Mouse (Mus musculus) limb, embryonic 10.5 days (tissue): ENCODE results near the gene Bicra. TPM values are rescaled to one million over a fixed set of nuclear protein-coding genes. Genes with fewer than 3 reads are reported as not detected.

ENCODE experiments used
- DNase-seq: peaks from one replicate; pipeline ENCODE4 v3.0.0-alpha.2; 2017; ENCODE audit warnings: low spot score
- H3K27ac ChIP-seq: fragments of 300-500 bp; sonication (generic); 2 replicates; pipeline ENCODE4 v1.5.1; 2016; ENCODE audit warnings: mild to moderate bottlenecking
- H3K27me3 ChIP-seq: fragments of 300-500 bp; sonication (generic); 2 replicates; pipeline ENCODE4 v1.6.1; 2016; ENCODE audit warnings: low read depth, mild to moderate bottlenecking; ENCODE audit not compliant: poor library complexity, severe bottlenecking
- H3K36me3 ChIP-seq: fragments of 300-500 bp; sonication (generic); 2 replicates; pipeline ENCODE4 v1.6.1; 2016; ENCODE audit warnings: mild to moderate bottlenecking, moderate library complexity
- H3K4me1 ChIP-seq: fragments of 300-500 bp; sonication (generic); 2 replicates; pipeline ENCODE4 v1.6.1; 2016
- H3K4me3 ChIP-seq: fragments of 300-500 bp; sonication (generic); 2 replicates; pipeline ENCODE4 v1.5.1; 2016; ENCODE audit warnings: mild to moderate bottlenecking, moderate library complexity
- H3K9me3 ChIP-seq: fragments of 300-500 bp; sonication (generic); replicated peaks from 2 replicates; pipeline ENCODE4 v1.6.1; 2016; ENCODE audit warnings: mild to moderate bottlenecking
- WGBS: fragments of 180-500 bp; shearing (Covaris S2); methylation state at CpG from one replicate; pipeline ENCODE4 v1.1.7; 2016; 5-methylcytosine and 5-hydroxymethylcytosine counted together
- polyA plus RNA-seq: library from polyadenylated mRNA; unstranded; fragments of >200 nt; fragmentation: Nextera tagmentation; extraction: Ambion mirVana; gene quantifications from 2 replicates; pipeline ENCODE4 v1.2.1, GENCODE M21; 2016

The Bicra gene
- polyA plus RNA-seq, 1 experiment from 2014 or later, result 10.8 TPM

DNA sequence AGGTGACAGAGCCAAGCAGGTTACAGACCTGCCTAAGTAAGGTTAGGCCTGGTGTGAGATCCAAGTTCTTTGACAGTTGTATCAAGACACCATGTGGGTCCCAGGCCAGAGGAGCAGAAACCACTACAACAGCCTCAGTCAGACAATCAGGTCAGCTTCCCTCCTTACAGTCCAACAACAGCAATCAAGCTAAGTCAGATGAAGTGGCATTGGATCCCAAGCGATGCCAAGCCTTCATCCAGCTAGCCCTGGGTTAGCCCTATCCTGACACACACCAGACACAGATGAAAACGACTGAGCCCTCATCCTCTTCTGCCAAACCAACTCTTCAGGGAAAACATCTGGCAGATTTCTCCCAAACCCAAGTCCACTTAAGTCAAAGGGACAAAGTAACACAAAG lies 2.2 kb downstream of the Bicra start:
- Histone ChIP-seq H3K36me3 (peaks cover 16% of the 10 kb centered on the region), H3K4me3 (peak overlapping the region; percentile 81), H3K27me3 (no peaks in the 10 kb centered on the region), H3K4me1 (peaks cover 49% of the 10 kb centered on the region), H3K27ac (peak overlapping the region; percentile 93), H3K9me3 (no peaks in the 10 kb centered on the region)
- no peak for DNase-seq
- 41% methylated on average over 2 of the region's 2 CpGs for WGBS

DNA sequence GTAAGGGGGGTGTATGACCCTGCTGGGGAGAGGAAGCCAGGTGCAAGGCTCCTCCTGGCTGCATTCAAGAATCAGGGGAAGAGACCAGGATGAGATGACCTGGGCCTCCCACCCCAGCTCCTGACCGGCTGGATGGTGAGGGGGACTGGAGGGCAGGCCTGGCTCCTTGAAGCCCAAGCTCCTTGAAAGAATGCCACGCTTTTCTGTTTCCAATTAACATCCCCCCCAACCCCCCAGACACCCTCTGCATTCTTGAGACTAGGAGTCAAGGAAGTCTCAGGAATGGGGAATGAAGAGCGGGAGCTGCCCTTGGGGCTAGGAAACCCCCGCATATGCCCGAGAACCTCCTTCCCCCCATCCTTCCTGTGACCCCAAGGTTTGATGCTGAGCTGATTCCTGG lies 3.2 kb downstream of the Bicra start:
- peak; percentile 72 for DNase-seq
- WGBS, result 7% methylated on average over 5 of the region's 5 CpGs
- peaks cover 42% of the 10 kb centered on the region for H3K4me1 ChIP-seq

DNA sequence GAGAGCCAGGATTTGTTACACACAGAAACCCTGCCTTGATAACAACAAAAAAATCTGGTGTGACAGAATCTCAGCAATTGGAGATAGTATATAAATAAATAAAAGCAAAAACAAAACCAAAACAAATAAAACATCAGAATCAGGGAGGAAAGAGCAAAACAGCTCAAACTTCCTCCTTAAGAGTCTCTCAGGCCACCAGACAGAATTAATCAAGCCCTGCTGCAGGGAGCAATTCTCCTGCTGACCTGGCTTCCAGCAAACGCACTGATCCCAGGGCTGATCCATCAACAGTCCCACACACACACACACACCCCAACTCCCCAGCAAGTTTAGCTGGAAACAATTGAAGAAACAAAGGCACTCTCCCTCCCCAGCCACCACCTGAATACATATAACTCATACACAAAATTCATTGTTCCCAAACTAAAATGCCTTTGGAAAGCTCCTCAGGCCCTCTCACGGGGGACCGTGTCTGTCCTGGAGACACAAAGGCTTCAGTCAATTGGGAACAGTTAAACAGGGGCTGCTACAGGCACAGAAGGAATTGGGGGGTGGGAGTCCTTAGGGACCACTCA lies 3.8 kb downstream of the Bicra start:
- H3K36me3 ChIP-seq, result peaks cover 21% of the 10 kb centered on the region
- peak; percentile 57 for DNase-seq
- WGBS, result 30% methylated on average over 3 of the region's 3 CpGs
- peak overlapping the region; percentile 81 for H3K4me3 ChIP-seq
- no peaks in the 10 kb centered on the region for H3K27me3 ChIP-seq
- H3K4me1 ChIP-seq, result peaks cover 36% of the 10 kb centered on the region
- peak overlapping the region; percentile 93 for H3K27ac ChIP-seq
- H3K9me3 ChIP-seq, result no peaks in the 10 kb centered on the region

More for the DNA sequence above, 3.2 kb downstream of the Bicra start:
- peak overlapping the region; percentile 93 for H3K27ac ChIP-seq
- no peaks in the 10 kb centered on the region for H3K9me3 ChIP-seq
- peaks cover 16% of the 10 kb centered on the region for H3K36me3 ChIP-seq
- no peaks in the 10 kb centered on the region for H3K27me3 ChIP-seq
- peak overlapping the region; percentile 81 for H3K4me3 ChIP-seq

DNA sequence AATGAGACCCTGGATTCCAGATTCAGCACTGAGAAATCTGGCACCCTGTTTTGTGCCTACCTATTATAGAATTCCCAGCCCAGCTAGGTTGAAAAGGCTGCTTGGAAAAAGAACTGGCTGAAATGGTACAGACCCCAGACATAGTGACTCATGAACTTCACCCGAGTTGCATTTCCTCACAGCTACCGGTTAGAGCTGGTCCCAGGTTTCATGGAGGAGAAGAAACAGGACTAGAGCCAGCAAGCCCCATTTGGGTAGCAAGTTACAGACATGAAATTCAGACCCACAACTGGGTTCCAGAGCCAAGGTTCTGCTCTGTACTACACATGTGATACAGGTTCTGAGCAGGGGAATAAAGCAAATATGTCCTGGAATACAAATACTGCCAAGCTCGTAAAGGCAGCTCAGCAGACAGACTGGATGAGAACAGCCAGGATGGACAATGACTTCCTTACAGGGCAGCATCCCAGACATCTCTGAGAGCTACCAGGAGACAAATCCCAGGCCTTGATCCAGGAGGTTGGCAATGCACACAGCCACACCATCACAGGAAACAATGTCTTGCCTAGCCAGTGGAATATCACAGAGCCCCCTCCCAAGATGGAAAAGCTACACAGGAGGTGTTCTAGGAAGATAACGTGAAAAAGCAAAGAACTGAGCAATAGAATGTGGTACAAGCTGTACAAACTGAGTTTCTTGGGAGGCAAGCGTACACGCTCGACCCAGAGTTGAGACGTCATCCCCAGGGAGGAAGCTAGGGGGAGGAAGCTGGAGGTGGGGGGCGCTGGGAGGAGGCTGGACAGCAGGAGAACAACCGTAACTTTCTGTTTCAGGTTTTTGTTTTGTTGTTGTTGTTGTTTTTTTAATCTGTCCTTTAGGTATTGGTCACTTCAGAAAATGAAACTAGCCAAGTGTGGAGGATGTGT lies 4.6 kb downstream of the Bicra start:
- Histone ChIP-seq H3K4me3 (0 out of 2 replicates have a peak overlapping the region, but pooled peaks have one; percentile 81), H3K27ac (peak overlapping the region; percentile 93)

DNA sequence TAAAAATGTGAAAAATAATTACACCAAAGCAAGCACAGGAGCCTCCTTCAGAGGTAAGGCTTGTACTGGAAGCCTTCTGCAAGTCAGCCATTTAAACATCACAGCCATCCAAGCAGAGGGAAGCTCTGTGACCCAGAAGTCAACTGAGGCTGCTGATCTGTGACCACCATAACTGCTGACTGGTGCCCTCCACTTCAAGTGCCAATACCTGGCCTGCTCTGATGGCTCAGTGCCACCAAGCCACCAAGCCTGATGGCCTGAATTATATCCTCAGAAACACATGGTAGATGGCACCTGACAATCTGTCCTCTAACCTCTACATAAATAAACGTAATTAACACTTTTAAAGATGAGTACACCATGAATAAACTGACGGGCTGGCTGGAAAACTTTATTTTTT lies 6.5 kb downstream of the Bicra start:
- DNase-seq, result no peak
- no peak overlapping the region for H3K4me3 ChIP-seq
- WGBS, result 93% methylated on average over 2 of the region's 2 CpGs
- peaks cover 32% of the 10 kb centered on the region for H3K4me1 ChIP-seq
- H3K9me3 ChIP-seq, result no peaks in the 10 kb centered on the region
- peaks cover 21% of the 10 kb centered on the region for H3K36me3 ChIP-seq
- no peak overlapping the region for H3K27ac ChIP-seq
- no peaks in the 10 kb centered on the region for H3K27me3 ChIP-seq

More for the DNA sequence above, 4.6 kb downstream of the Bicra start:
- Histone ChIP-seq H3K36me3 (peaks cover 21% of the 10 kb centered on the region), H3K4me1 (peaks cover 33% of the 10 kb centered on the region), H3K9me3 (no peaks in the 10 kb centered on the region), H3K27me3 (no peaks in the 10 kb centered on the region)
- DNase-seq, result no peak
- WGBS, result 88% methylated on average over 10 of the region's 10 CpGs

DNA sequence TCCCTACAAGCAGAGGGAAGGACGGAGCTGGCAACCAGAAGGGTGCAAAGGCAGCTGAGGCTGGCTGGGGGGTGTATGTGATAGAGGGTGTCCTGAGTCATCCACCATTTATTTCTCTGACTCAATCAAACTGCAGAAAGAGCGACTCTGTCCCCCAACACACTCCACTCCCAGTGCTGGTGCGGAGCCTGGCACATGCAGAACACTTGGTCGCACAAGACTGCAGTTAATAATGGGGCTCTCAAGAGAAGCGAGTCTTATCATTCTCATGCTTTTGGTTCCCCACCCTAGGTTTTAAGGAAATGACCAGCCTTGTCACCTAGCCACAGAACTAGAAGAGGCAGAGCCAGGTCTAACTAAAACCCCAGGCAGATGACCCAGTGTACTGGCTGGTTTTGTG lies 8.4 kb downstream of the Bicra start:
- no peak for DNase-seq
- Histone ChIP-seq H3K4me1 (peaks cover 13% of the 10 kb centered on the region), H3K9me3 (no peaks in the 10 kb centered on the region), H3K27me3 (no peaks in the 10 kb centered on the region), H3K4me3 (no peak overlapping the region), H3K36me3 (peaks cover 21% of the 10 kb centered on the region), H3K27ac (no peak overlapping the region)
- WGBS, result 92% methylated on average over 5 of the region's 5 CpGs

DNA sequence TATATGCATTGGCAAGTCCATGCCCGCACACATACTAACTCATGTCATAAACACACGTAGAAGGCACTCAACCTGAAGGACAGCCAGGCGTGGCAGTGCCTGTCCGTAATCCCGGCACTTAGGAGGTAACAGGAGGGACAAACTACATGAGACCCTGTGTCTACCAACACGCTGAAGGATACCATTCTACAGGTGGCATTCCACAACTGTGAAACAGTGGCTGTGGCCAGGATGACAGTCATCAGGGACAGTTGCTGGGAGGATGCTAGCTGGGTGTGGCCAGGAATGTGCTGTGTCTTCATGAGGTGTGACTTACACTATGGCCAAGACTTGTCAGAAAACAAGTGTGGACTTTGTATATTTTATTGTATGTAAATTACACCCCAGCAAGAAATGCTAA lies 10.7 kb downstream of the Bicra start:
- DNase-seq, result no peak
- Histone ChIP-seq H3K4me1 (no peaks in the 10 kb centered on the region), H3K27me3 (no peaks in the 10 kb centered on the region), H3K9me3 (no peaks in the 10 kb centered on the region), H3K27ac (no peak overlapping the region), H3K36me3 (peaks cover 20% of the 10 kb centered on the region), H3K4me3 (no peak overlapping the region)
- WGBS, result 84% methylated on average over 6 of the region's 6 CpGs

DNA sequence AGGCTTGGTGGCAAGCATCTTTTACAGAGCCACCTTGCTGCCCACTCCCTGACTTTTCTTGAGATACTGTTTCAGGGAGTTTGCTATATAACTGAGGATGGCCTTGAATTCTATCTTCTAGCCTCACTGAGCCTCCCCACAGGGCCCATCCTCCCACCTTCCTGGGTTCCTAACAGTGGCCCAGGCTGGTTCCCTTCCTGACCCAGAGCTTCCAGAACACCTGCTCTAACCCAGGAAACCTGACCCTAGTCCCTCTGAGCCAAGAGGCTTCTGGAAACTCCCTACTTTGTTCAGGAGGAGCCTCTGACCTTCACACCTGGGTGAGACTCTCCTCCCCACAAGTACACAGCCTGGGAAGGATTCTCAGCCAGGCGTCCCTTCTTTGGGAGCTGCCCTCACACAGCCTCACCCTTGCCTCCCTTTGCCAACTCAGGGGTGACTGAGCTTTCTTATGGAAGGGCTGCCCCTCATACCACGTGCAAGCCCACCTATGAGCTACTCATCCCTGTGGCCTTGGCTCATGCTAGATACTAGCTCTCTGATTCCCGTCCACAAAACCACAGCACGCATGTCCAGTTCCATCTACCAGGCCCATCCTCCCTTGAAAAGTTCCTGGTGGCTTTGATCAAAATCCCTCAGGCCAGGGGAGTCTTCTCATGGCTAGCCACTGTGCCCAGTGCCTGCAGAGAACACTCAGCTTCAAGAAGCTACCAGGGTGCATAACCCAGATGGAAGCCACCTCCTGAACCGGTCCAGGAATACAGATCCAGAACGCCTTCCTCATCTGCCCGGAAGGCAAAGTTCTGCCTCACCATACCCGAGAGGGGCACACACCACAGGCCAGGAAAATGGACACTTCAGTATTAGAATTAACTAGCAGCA lies 13.9 kb downstream of the Bicra start:
- no peaks in the 10 kb centered on the region for H3K9me3 ChIP-seq
- no peaks in the 10 kb centered on the region for H3K27me3 ChIP-seq
- no peak overlapping the region for H3K4me3 ChIP-seq
- no peak overlapping the region for H3K27ac ChIP-seq
- no peaks in the 10 kb centered on the region; the same call in 1 of the 2 replicates for H3K4me1 ChIP-seq
- DNase-seq, result no peak
- 91% methylated on average over 8 of the region's 8 CpGs for WGBS
- H3K36me3 ChIP-seq, result peaks cover 36% of the 10 kb centered on the region

DNA sequence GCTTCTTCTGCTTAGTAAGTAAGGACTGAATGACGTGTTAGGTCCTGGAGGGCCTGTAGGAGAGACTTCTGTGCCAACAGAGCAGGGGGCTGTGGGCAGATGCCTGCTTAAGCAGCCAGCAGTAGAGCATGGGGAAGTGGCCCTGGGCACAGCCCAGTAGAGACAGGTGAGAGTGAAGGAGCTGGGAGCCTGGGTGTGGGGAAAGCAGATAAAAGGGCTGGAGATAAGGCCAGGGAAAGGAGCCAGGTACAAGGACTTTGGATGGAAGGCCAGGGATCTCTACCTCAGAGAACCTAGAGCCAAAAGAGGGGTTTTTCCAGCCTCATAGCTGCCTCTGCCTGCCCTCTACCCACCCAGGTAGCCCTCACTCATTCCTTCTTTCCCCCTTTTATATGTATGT lies 14.7 kb downstream of the Bicra start:
- Histone ChIP-seq H3K4me3 (no peak overlapping the region), H3K27ac (no peak overlapping the region), H3K36me3 (peaks cover 43% of the 10 kb centered on the region), H3K9me3 (no peaks in the 10 kb centered on the region), H3K4me1 (no peaks in the 10 kb centered on the region; the same call in 1 of the 2 replicates), H3K27me3 (no peaks in the 10 kb centered on the region)
- no peak for DNase-seq
- WGBS, result 95% methylated on average over 1 of the region's 1 CpGs

DNA sequence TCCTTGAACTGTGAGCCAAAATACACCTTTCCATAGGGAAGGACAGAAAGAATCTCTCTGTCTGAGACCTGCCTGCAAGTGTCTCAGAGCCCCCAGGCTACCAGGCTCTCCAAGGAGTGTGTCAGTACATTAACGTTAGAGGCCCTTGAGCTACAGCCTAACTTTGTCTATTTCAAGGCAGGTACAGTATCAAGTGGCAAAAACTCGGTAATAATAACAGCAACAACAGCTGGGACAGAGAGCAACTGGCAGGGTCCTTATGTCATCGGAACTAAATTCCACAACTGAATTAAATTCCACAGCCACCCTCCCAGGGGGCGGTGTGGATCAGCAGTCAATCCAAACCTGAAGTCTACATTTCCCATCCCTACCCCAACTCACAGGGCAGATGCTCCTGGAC lies 16.6 kb downstream of the Bicra start:
- Histone ChIP-seq H3K4me1 (no peaks in the 10 kb centered on the region; the same call in 1 of the 2 replicates), H3K27ac (no peak overlapping the region), H3K9me3 (no peaks in the 10 kb centered on the region), H3K4me3 (no peak overlapping the region), H3K27me3 (no peaks in the 10 kb centered on the region), H3K36me3 (peaks cover 56% of the 10 kb centered on the region)
- 92% methylated on average over 4 of the region's 4 CpGs for WGBS
- no peak for DNase-seq

DNA sequence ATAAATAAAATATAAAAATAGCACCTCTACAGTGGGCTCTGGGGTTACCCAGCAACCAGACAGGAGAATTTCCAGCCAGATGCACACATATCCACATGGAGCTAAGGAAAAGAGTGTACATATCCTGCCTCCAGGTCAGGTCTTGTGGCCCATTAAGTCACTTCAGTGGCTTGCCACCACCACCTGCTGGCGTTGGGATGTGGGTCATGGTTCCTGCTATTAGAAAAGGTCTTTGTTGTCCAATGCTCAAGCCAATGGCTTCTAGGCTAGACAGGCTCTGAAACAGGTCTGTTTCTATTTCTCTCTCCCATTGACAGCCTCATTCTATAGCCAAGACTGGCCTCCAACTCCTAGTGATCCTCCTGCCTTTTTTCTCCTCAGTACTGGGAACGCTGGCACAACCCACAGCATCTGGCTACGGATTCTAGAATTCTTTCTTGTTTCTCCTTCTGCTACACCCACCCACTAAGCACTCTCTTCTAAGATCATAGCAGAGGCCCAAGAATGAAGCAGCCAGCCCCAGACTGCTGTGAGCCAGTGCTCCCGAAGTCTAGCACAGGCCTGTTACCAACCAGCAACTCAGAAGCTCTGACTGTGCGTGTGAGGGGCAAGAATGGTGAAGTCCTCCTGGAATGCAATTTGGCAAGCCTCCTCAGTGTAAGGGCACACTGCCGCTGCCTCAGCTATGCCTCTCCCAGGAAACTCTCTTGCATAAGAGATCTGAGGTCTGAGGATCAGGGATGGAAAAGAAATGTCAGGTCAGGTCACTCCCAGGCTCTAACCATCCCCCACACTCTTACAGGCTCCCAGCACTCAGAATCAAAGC lies 19.4 kb downstream of the Bicra start:
- no peak overlapping the region for H3K27ac ChIP-seq
- no peak overlapping the region for H3K4me3 ChIP-seq
- no peaks in the 10 kb centered on the region; the same call in 1 of the 2 replicates for H3K4me1 ChIP-seq
- 93% methylated on average over 6 of the region's 6 CpGs for WGBS
- DNase-seq, result no peak
- peaks cover 55% of the 10 kb centered on the region for H3K36me3 ChIP-seq
- H3K27me3 ChIP-seq, result no peaks in the 10 kb centered on the region
- H3K9me3 ChIP-seq, result no peaks in the 10 kb centered on the region
